Mouse (Mus musculus) adipocyte (in vitro differentiated cells): ENCODE measurements at regions not wholly inside any gene's neighbourhood (a gene's known extent, or its start where the extent isn't known, plus 50 kb on each side); places are given as distances from the start of the nearest gene placed in this dataset.

ENCODE experiments used
- DNase-seq: peaks from one replicate; pipeline ENCODE4 v3.0.0-alpha.2; 2016; ENCODE audit warnings: low spot score

DNA sequence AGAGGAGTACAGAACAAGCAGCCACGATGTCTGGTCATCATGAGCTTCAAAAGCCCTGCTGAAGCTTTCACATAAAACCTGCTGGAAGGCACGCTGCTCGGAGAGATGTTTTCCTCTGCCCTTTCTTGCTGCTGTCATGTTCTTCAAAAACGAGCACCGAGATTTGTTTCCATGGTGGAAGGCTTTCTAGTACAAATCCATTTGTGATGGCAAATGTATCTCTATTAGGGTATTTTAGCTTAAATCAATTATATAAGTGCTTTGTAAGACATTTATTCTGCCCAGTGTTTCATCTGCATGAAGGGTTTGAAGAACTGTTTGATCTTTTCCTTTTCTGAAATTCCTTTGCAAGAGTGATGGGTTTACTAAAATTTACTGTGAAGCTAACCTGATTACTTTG lies 253.1 kb downstream of the Fam173b start:
- no peak for DNase-seq

DNA sequence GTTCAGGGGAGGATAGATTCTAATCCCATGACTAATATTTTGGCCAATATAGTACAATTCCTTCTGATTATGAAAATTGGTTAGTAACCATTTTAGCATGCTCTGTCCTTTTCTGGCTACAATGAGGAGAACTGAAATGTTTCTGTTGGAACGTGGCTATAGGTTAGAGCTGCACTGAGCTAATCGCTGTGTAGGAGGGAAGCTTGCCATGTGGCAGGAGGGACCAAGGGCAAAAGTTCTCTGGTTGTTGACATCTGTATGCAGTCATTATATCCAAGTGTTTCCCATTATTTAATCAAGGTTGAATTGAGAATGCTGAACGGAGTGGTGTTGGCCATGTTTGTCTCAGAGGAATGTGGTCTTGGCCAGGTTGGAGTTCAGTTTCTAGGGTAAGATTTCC lies 253.5 kb downstream of the Fam173b start:
- no peak for DNase-seq

DNA sequence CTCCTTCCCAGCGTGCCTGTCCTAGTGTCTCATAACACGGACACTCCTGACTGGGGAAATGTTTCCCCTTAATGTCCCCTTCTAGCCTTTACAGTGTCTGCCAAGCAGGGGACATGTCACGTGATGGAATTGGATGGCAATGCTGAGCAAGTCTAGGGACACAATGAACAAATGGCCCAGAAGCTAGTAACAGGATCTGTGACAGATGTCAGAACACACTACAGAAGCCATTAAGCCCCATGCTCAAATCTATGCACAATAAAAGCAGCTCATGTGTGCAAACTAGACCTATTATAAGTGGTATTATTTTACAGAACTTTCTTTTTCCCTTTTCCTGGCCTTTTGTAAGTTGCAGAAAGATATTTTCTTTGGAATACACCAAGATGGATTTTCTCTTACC lies 267.4 kb downstream of the Fam173b start:
- DNase-seq = no peak

DNA sequence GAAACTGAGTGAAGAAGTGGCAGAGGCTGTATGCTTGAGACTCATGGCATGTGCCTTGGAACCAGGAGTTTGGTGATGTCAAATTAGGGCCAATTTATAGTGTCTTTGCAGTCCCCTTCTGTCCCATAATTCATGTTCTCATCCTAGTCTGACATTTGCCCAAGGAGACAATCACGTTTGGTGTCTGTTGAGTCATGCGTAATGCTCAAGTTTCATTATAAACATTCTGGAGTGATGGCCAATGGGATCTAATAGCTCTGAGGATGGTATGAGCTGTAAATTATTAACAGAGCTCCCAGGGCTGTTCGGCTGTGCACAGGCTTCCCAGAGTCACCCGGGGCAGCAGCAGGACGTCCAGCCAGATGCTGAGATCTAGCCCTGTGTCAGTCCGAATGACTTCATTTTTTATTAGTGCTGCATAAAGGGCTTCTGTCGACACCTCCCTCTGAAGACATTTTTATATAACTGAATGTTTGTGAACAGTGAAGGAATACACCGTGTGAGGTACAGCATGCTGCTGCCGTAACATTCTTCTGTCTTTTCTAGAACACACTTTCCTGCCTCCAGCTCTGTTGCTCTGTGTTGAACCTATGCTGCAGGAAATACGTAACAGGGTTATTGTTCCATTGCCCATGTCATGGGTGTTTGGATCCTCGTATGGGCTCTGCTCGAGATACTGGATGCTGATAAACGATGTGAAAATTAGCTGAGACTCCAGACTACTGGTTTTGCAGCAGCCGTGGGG lies 268.2 kb downstream of the Fam173b start:
- no peak for DNase-seq

DNA sequence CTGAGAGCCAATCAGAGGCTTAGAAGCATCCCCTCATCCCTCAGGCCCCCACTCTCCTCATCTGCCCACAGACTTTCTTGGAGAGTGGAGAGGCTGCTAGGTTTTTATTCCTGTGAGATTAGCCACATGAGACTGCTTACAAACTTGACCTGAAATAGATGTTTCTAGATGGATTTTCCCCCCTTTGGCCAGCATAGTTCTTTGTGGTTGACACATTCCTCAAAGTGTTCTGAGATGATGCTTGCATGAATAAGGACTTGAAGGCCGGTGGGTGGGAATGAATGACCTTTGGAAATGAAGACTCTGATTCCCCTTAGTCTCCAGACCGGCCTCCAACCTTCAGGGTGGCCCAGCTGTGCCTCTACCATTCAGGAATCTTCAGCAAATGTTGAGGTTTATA lies 273.8 kb downstream of the Fam173b start:
- no peak for DNase-seq

DNA sequence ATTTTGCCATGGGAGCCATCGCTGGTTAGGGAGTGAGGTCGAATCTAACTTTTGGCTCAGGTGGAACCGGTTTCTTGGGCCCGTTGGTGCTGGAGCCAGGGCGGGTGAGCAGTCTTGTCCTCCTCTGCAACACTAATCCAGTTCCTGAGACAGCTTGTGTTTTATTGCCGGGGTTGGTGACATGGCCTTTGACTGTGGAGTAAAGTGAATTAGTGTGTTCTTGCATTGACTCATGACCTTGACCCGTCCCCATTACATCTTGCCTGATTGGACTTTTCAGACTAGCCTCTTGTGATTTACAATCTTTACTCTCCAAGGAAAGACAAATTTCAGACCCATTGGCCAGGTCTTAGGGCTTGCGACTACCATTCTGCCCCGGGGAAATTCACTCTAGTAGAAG lies 278.8 kb downstream of the Fam173b start:
- DNase-seq = no peak

DNA sequence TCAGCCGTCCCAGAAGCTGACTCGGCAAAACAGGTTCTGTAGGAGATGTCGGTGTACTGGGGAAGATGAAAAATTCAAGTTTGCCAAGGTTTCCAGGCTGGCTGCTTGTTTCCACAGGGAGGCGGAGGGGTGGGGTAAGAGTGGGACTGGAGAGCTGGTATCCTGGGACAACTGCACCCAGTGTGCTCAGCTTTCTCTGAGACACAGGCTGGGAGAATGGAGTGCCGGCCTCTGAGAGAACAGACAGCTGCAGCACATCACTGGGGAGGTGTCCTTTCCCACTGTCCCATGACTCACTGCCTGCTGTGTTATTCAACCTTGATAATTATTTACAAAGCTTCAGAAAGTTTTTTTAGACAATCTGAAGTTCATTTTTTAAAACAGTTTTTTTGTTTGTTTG lies 280.7 kb downstream of the Fam173b start:
- DNase-seq = no peak

DNA sequence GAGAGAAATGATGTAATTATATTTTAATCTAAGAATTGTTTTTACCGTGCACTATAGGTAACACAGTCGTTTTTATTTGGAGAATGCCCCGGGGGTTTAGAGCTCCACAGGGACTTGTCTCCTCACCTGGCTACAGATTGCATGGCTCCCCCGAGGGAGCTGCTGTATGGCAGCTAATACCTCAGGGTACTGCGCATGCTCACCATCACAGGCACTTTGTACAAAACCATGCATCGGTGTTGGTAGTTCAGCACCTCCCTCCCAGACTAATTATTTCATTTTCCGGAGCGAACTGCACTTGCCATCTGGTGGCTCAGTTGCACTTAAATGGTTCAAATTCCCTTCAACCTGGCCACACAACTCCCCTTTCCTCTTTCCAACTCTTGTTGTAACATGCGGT lies 281.9 kb downstream of the Fam173b start:
- DNase-seq = no peak

DNA sequence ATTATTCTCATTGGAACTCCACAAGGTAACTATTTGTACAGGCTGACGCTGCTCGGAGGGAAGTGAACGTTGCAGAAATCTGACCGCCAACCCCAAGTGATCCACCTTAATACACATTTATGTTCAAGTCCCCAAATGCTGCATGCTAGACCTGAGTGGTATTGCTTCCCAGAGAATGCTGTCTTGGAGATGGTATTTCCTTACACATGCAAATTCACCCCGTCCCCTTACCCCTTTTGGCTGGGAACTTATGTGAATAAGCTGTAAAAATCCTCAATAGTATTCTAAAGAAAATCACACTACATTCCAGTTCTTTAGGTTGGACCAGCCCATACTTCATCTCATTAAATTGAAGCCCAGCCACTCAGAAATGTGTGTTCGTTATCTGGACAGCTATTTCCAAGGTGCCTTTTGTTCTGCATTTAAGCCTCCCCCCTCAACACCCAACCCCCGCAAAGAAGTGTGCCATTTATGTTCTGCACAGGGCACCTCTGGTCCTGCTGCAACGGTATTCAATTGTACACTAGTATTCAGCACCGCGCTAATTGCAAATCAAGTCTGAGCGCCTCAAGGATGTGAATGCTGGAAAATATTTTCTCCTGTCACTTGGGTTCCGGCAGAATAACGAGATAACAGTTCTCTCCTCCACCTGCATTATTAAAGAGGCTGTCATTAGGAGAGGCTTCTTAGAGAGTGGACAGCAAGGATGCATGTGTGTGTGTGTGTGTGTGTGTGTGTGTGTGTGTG lies 278.0 kb upstream of the Tas2r119 start:
- no peak for DNase-seq

DNA sequence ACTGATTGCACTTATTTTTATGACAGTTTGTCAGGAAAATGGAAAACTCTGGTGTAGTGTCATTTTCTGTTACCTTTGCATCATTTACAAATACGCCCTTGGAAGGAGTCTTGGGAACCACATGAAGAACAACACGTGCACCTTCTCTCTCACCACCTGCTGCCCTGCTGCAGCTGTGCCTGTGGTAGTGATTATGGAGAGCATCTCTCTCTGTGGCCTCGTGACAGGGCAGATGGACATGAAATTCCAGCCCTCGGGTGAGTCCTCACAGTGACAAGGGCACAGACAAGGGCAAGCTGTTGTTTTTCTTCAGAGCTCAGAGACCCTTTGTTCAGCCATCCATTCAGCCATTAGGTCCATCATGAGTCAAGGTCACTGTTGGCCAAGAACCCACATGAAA lies 276.8 kb upstream of the Tas2r119 start:
- no peak for DNase-seq

DNA sequence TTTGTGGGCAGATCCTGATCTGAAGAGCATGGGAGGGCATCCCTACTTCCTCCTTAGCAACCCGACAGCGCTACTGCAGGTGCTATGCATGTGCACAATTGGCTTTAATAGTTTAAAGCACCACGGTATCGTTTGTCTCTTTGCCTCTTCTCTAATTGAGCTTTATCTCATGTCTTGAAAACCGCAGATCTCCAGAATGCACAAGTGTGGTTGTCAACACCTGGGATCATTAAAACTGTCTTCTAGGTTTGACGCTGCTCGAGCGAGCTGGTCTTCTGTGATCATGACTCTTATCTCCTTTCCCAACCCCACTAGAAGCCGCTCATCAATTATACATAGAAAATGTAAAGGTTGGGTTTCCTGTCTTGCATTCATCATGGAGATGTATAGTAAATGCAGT lies 268.7 kb upstream of the Tas2r119 start:
- no peak for DNase-seq

DNA sequence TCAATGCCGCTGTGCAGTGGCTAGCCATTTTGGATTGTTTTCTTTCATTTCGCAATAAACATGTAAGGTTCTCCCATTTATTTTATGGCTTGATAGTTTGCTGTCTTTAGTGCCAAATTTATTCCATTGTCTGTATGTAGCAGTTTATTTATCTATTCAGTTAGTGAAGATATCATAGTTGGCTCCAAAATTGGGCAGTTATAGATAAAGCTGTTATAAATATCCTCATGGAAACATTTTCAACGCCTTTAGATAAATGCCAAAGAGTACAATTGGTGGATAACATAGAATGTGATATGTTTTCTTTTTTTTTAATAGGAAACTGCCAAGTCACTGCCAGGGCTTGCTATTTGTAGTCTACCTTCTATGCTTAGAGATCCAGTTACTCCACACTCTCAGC lies 265.1 kb upstream of the Tas2r119 start:
- DNase-seq = no peak

DNA sequence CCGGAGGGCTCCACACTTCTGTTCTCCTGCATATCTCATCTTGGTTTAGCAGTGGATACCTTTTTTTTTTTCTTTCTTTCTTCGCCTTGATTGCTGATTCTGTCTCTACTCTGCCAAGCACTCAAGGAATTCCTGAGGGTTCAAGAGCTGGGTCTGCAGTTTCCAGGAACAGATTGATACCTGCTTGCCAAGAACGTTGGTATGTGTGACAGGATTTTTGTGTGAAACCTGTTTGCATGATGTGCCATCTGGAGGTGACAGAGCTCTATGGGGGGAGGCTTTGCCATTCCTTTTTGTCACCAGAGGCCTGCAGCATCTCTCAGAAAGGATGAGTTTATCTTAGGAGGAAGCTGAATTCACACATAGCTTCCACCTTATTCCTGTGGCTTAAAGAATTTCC lies 255.6 kb upstream of the Tas2r119 start:
- DNase-seq = no peak

DNA sequence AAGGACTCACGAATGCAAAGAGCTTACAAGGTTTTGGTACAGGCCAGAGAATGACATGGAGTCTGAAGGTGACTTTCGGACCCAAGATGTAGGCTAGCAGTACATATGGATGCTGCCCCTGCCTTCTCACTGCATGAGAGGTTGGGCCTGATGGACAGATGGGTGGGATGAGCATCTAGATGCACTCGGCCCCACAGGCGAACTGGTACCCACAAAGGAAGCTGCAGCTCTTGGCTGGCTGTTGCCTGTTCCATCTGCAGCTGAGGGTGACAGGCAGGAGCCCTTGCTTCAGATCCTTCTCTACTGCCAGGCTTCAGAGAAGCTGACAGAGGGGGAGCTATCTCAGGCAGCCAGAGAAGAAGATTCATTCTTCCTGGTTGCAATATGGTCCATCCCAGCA lies 216.8 kb upstream of the Tas2r119 start:
- no peak for DNase-seq

DNA sequence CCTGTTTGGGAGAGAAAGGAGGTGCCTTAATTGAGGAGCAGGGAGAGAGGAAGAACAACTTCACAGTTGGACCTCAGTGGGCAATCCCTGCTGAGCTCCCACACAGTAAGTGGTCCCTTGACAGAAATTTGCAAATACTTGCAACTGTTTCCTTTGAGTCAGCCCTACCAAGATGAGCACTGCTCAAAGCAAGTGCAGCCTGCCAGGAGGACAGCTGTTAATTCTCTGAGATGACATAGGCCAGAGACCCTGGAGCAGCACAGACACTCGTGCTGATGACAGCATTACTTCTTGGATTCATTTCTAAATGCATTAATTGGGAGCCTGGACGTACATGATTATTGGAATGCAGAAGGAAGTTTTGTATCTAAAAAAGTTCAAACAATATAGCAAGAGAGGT lies 215.1 kb upstream of the Tas2r119 start:
- no peak for DNase-seq

DNA sequence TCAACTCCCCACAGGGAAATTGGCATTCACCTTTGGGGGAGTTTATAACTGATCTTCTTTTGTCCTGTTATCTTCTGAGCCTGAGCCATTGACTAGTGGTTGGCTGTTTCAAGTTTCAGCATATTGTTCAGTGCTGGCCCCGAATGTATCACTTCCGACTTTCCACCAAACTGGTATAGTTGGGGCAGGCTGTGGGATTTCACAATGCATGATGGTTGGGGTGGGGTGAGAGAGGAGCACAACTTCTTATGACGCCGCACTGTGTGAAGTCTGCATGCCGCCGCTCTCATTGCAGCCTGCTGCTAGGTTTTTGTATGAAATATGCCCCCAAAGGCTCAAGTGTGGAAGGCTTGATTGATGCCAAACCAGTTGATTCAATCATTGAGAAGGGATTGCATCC lies 212.2 kb upstream of the Tas2r119 start:
- no peak for DNase-seq

DNA sequence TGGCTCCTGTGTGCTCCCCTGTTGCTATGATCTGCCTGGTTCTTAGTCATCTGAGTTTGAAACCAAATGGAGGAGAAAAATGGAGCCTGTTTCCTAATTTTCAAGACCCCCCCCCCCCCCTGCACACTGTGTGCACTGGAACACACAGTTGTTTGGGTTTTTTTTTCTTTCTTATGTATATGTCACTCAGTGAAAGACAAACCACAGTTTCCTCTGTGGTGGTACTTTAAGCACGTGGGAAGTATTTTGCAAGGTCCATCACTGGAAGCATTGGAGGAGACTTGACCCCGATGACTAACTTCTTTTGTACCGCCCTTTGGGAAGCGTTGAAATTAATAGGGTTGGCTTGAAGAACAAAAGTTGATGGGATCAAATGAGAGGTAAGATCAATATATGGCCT lies 211.5 kb upstream of the Tas2r119 start:
- no peak for DNase-seq

DNA sequence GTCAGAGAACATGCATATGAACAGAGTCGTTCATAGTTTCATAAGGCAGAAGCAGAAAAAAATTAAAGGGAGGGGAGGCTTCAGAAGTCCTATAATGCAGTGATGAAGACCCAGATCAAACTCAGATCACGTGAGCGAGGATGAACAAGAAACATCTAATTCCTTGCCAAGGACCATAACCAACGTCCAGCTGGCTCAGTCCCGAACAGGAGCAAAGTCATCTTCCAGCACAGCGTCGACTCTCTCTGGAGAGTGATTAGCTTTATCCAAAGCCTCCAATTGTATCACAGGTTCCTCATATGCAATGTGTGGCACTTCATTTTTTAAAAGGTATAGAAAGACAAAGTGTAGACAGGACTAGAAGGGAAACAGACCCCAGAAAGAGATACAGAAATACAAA lies 204.2 kb upstream of the Tas2r119 start:
- DNase-seq = no peak

DNA sequence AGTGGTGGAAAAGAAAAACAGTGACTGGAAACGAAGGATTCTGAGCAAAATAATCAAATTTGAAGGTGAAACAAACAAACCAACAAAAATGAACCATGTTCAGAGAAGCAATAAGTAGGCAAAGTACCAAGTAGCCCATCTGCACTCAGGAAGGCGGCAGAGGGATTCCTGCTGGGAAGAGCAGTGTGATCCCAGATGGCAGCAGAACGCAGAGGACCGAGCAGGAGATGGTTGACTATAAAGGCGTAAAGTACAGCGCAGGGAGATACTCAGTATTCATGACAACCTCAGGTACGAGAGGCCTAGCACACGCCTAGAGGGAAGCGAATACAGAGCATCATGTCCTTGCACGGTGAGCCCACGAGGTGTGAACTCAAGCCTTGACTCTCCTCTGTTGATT lies 203.2 kb upstream of the Tas2r119 start:
- no peak for DNase-seq

DNA sequence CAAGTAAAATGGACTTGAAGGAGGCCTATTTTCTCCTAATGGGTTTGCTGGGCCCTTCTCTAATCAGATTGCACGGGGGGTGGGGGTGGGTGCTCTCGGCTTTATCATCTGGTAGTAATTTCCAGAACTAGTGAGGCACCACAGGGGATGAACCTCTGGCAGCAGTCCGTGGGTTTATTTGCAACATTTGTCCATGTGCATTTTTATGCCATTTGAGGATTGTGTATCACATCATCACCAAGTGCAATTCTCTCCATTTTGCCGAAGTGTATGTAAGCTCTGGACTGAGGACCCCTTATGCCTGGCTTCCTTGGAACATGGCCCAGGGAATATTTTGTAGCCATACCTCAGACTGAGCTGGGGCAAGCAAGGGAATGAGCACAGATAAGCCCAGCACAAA lies 200.6 kb upstream of the Tas2r119 start:
- no peak for DNase-seq

DNA sequence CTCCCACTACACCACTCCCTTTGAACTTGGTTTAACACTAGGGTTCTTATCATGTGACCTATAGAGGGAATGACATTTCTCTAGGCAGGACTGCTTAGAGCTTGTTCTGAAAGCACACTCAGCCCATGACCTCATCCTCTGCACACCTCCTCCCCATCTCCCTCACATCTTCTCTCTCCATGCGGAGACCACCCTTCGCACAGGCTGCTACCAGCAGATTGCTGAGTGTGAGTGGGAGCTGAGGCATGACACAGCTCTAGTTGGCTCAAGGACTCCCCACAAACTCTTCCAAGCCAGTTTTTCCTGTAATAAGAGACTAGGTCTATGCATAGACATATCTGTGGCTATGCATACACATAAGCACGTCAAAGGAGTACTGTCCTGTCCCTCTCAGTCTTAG lies 199.5 kb upstream of the Tas2r119 start:
- no peak for DNase-seq

DNA sequence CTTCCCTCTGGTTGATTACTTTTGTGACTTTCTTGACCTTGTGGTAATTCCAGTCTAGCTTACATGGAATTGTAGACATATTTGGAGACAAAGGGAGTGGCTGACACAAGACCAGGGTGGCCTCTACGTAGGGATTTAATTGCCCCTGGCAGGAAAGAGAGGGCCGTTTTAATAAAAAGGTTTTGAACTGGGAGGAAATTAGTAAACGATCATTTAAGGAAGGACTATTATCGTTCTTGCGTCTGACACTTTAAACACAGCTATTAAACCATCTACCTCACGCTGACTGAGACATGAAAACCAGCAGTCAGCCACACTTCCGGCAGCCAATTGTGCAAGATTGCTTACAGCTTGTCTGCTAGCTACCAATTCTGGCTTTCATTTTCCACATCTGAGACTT lies 197.1 kb upstream of the Tas2r119 start:
- DNase-seq = no peak

DNA sequence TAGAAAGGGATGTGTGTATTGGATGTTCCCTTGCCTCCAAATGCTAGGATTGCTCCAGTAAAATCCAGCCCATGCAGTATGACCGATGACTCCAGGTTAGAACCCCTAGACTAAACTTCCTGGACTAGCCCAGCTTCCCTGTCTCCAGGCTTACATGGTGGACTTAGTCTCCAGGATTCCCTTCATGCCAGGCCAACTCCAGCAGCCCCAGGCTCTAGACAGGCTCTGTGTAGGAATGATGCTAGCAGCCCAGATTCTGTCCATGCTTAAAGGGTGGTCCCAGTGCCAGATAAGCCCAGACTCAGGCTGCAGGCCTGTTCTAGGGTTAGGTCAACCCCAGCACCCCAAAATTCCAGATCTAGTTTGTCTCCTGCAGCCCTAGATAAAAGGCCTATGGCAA lies 196.3 kb upstream of the Tas2r119 start:
- DNase-seq = no peak

DNA sequence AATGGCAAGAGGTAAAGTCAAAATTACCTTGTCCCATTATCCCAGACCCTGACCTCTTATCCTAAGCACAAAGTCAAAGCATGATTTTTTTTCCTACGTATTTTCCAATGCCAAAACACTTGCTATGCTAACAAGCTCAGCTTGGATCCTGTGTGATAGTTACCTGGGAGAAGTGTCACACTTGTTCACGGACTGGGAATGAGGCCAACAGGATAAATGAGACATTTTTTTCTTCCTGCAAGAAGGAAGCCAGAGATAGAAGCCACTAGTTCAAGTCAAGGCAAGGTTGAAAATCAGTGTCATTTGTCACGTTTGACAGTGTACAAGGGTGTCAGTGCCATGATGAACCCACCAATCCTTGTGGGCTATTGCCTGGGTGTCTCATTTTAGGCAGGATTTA lies 189.8 kb upstream of the Tas2r119 start:
- DNase-seq = no peak
